Mouse (Mus musculus) heart, postnatal 0 days (tissue): ENCODE measurements at regions not wholly inside any gene's neighbourhood (a gene's known extent, or its start where the extent isn't known, plus 50 kb on each side); places are given as distances from the start of the nearest gene placed in this dataset.

Experiments
- ATAC-seq: fragments of 200-750 bp; cut with Nextera tagmentation; 2 replicates; pipeline ENCODE4 v1.8.0; 2017; ENCODE audit warnings: low read depth, moderate number of reproducible peaks, moderate library complexity; ENCODE audit not compliant: insufficient read depth
- DNase-seq: peaks from one replicate; pipeline ENCODE4 v3.0.0-alpha.2; 2016; ENCODE audit warnings: low spot score
- H3K27ac ChIP-seq: fragments of 300-500 bp; sonication (generic); 2 replicates; pipeline ENCODE4 v1.5.1; 2014; ENCODE audit warnings: low read depth, mild to moderate bottlenecking
- H3K27me3 ChIP-seq: fragments of 300-500 bp; sonication (generic); 2 replicates; pipeline ENCODE4 v1.6.1; 2014; ENCODE audit warnings: low read length, mixed read lengths; ENCODE audit not compliant: control insufficient read depth, insufficient read depth
- H3K36me3 ChIP-seq: fragments of 300-500 bp; sonication (generic); replicated peaks from 2 replicates; pipeline ENCODE4 v1.6.1; 2014; ENCODE audit warnings: low read length, mixed read lengths; ENCODE audit not compliant: control insufficient read depth, insufficient read depth
- H3K4me1 ChIP-seq: fragments of 300-500 bp; sonication (generic); 2 replicates; pipeline ENCODE4 v1.6.1; 2014; ENCODE audit warnings: antibody characterized with exemption; ENCODE audit not compliant: control insufficient read depth, insufficient read depth
- H3K4me2 ChIP-seq: fragments of 300-500 bp; sonication (generic); 2 replicates; pipeline ENCODE4 v1.6.1; 2014; ENCODE audit warnings: low read depth, mild to moderate bottlenecking, low read length, moderate library complexity
- H3K4me3 ChIP-seq: fragments of 300-500 bp; sonication (generic); 2 replicates; pipeline ENCODE4 v1.5.1; 2014; ENCODE audit warnings: low read depth, low read length
- H3K9ac ChIP-seq: fragments of 300-500 bp; sonication (generic); replicated peaks from 2 replicates; pipeline ENCODE4 v1.6.1; 2014; ENCODE audit warnings: low read depth, low read length, mixed read lengths
- H3K9me3 ChIP-seq: fragments of 300-500 bp; sonication (generic); replicated peaks from 2 replicates; pipeline ENCODE4 v1.6.1; 2016; ENCODE audit warnings: low read length; ENCODE audit not compliant: control insufficient read depth
- CTCF ChIP-seq: IDR thresholded peaks from 2 replicates; pipeline ENCODE4 v1.5.1; 2016; ENCODE audit warnings: antibody characterized with exemption, control low read depth, low read depth
- EP300 ChIP-seq: IDR thresholded peaks from 2 replicates; pipeline ENCODE4 v1.6.1; 2016; ENCODE audit warnings: antibody characterized with exemption, low read depth
- WGBS: fragments of 180-500 bp; shearing (Covaris S2); extraction: QIAGEN DNeasy Blood & Tissue Kit; methylation state at CpG from one replicate; pipeline ENCODE4 v1.1.7; 2014; 5-methylcytosine and 5-hydroxymethylcytosine counted together

GRCm38 (mm10) chr5:132710301-132710700, 167.2 kb upstream of the Auts2 start:
- no peak for DNase-seq
- Histone ChIP-seq H3K36me3 (no peaks in the 10 kb centered on the region), H3K9ac (no peak overlapping the region), H3K27ac (no peak overlapping the region), H3K4me2 (no peak overlapping the region), H3K9me3 (no peaks in the 10 kb centered on the region; the same call in 1 of the 2 replicates), H3K4me1 (no peaks in the 10 kb centered on the region), H3K27me3 (no peaks in the 10 kb centered on the region), H3K4me3 (no peak overlapping the region)
- 63% methylated on average over 4 of the region's 4 CpGs for WGBS
- no peak for ATAC-seq
- TF ChIP-seq EP300 (no peak), CTCF (no peak)

GRCm38 (mm10) chr5:132707531-132707930, 164.4 kb upstream of the Auts2 start:
- DNase-seq (no peak), ATAC-seq (no peak)
- Histone ChIP-seq H3K36me3 (no peaks in the 10 kb centered on the region), H3K4me3 (no peak overlapping the region), H3K4me1 (no peaks in the 10 kb centered on the region), H3K9ac (no peak overlapping the region), H3K27me3 (no peaks in the 10 kb centered on the region), H3K9me3 (no peaks in the 10 kb centered on the region; the same call in 1 of the 2 replicates), H3K27ac (no peak overlapping the region), H3K4me2 (no peak overlapping the region)
- TF ChIP-seq CTCF (no peak), EP300 (no peak)
- WGBS = 67% methylated on average over 4 of the region's 4 CpGs

GRCm38 (mm10) chr5:132703455-132704100, 160.4 kb upstream of the Auts2 start:
- no peak overlapping the region for H3K9ac ChIP-seq
- H3K4me2 ChIP-seq = no peak overlapping the region
- no peaks in the 10 kb centered on the region for H3K27me3 ChIP-seq
- H3K9me3 ChIP-seq = no peaks in the 10 kb centered on the region
- WGBS = 54% methylated on average over 10 of the region's 10 CpGs
- no peak for ATAC-seq
- H3K27ac ChIP-seq = no peak overlapping the region
- no peaks in the 10 kb centered on the region for H3K4me1 ChIP-seq
- H3K4me3 ChIP-seq = no peak overlapping the region
- no peak for DNase-seq
- TF ChIP-seq EP300 (no peak), CTCF (no peak)
- H3K36me3 ChIP-seq = no peaks in the 10 kb centered on the region

GRCm38 (mm10) chr5:132702573-132702972, 159.4 kb upstream of the Auts2 start:
- no peaks in the 10 kb centered on the region for H3K9me3 ChIP-seq
- H3K27ac ChIP-seq = no peak overlapping the region
- DNase-seq (no peak), ATAC-seq (no peak)
- no peak overlapping the region for H3K4me3 ChIP-seq
- no peak overlapping the region for H3K9ac ChIP-seq
- no peaks in the 10 kb centered on the region for H3K27me3 ChIP-seq
- WGBS = 79% methylated on average over 3 of the region's 3 CpGs
- H3K4me2 ChIP-seq = no peak overlapping the region
- H3K36me3 ChIP-seq = no peaks in the 10 kb centered on the region
- H3K4me1 ChIP-seq = no peaks in the 10 kb centered on the region
- TF ChIP-seq EP300 (no peak), CTCF (no peak)

- H3K27me3 ChIP-seq = no peaks in the 10 kb centered on the region
- no peak for TF ChIP-seq EP300
- no peak for TF ChIP-seq CTCF
- DNase-seq = no peak
- WGBS = 81% methylated on average over 10 of the region's 10 CpGs
- H3K4me2 ChIP-seq = no peak overlapping the region
- no peak overlapping the region for H3K27ac ChIP-seq
- H3K36me3 ChIP-seq = no peaks in the 10 kb centered on the region
- H3K9me3 ChIP-seq = no peaks in the 10 kb centered on the region; the same call in 1 of the 2 replicates
- H3K4me1 ChIP-seq = no peaks in the 10 kb centered on the region
- H3K4me3 ChIP-seq = no peak overlapping the region
- no peak overlapping the region for H3K9ac ChIP-seq
- no peak for ATAC-seq
Measured at GRCm38 (mm10) chr5:132690784-132691183, 147.6 kb upstream of the Auts2 start.

GRCm38 (mm10) chr5:132675261-132675660, 132.1 kb upstream of the Auts2 start:
- Histone ChIP-seq H3K4me3 (no peak overlapping the region), H3K9me3 (no peaks in the 10 kb centered on the region), H3K27ac (no peak overlapping the region), H3K4me1 (no peaks in the 10 kb centered on the region), H3K4me2 (no peak overlapping the region), H3K27me3 (peaks cover 5% of the 10 kb centered on the region; the same call in 1 of the 2 replicates), H3K9ac (no peak overlapping the region), H3K36me3 (no peaks in the 10 kb centered on the region)
- TF ChIP-seq CTCF = no peak
- no peak for DNase-seq
- WGBS = 96% methylated on average over 11 of the region's 11 CpGs
- ATAC-seq = no peak
